Mouse (Mus musculus): Measurements from ENCODE around the gene Mnd1.

DNA sequence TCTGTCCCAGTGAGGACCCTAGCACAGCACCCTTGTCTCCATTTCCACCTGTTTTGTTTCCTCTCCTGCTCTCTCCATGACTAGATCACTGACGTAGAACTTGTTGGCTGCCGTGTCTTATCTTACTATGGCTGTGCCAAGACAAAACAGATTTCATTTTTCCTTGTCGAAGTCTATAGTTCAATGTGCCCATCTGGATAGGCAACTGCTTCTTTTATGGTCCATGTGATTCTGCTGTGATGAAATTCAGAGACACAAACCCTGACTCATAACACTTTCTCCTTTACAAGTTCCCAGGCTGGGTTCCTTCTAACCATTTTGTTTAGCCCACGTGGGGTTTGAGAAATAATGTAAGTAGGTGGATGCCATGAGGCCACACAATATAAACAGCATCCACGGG is 10.5 kb upstream of the Mnd1 start:
- TF ChIP-seq CTCF (IDR thresholded peaks at IDR 0.05) (no peak), POLR2A (IDR thresholded peaks at IDR 0.05; ENCODE audit: insufficient read depth, low read depth, low read length) (no peak)

Measured in heart, adult 2 months (tissue).